Mouse (Mus musculus): ENCODE results near the gene Nme3. TPM values are rescaled to one million over a fixed set of nuclear protein-coding genes. Genes with fewer than 3 reads are reported as not detected.

Nme3 gene
- total RNA-seq, 2 experiments from 2014 or later = 7.7 to 9.8 TPM

Other genes with a start within 250 kb of the Nme3 start
- gene Slc9a3r2, start 246.2 kb upstream of the Nme3 start, total RNA-seq (2021) = 10 to 100 TPM; 36.6 to 41.8 TPM
- not detected for gene Npw, start 238.0 kb upstream of the Nme3 start, total RNA-seq (2021)
- gene Zfp598, start 226.8 kb upstream of the Nme3 start, total RNA-seq (2021) = 10 to 100 TPM; 17.7 to 20.2 TPM
- gene Syngr3, start 206.5 kb upstream of the Nme3 start, total RNA-seq (2021) = not detected
- gene Gfer, start 200.3 kb upstream of the Nme3 start, total RNA-seq (2021) = 10 to 100 TPM; 24.1 to 30.1 TPM
- under 1 TPM; 0.59 to 0.61 TPM for gene Noxo1, start 200.3 kb upstream of the Nme3 start, total RNA-seq (2021)
- gene Tbl3, start 188.8 kb upstream of the Nme3 start, total RNA-seq (2021) = 10 to 100 TPM; 14.7 to 15.6 TPM
- gene Rnf151, start 178.4 kb upstream of the Nme3 start, total RNA-seq (2021) = not detected
- 100 to 1,000 TPM; 564 to 585 TPM for gene Rps2, start 178.4 kb upstream of the Nme3 start, total RNA-seq (2021)
- gene Ndufb10, start 172.0 kb upstream of the Nme3 start, total RNA-seq (2021) = 100 to 1,000 TPM; 493 to 532 TPM
- gene Rpl3l, start 168.7 kb upstream of the Nme3 start, total RNA-seq (2021) = 100 to 1,000 TPM; 723 to 775 TPM
- 100 to 1,000 TPM; 164 to 180 TPM for gene Msrb1, start 159.9 kb upstream of the Nme3 start, total RNA-seq (2021)
- not detected for gene Hs3st6, start 143.5 kb upstream of the Nme3 start, total RNA-seq (2021)
- not detected for gene Meiob, start 92.2 kb upstream of the Nme3 start, total RNA-seq (2021)
- 10 to 100 TPM; 73.3 to 77.5 TPM for gene Hagh, start 56.4 kb upstream of the Nme3 start, total RNA-seq (2021)
- 10 to 100 TPM; 38.1 to 44.5 TPM for gene Fahd1, start 46.1 kb upstream of the Nme3 start, total RNA-seq (2021)
- 1 to 10 TPM; 3.8 to 4.4 TPM for gene Igfals, start 30.5 kb upstream of the Nme3 start, total RNA-seq (2021)
- gene Nubp2, start 10.2 kb upstream of the Nme3 start, total RNA-seq (2021) = 10 to 100 TPM; 10.2 to 13.1 TPM
- 10 to 100 TPM; 27.8 to 31.5 TPM for gene Spsb3, start 9.9 kb upstream of the Nme3 start, total RNA-seq (2021)
- 10 to 100 TPM in 1 of 2 experiments, 1 to 10 TPM in 1; 8.8 to 10.4 TPM for gene Eme2, start 1.4 kb upstream of the Nme3 start, total RNA-seq (2021)
- gene Mrps34, start 1.4 kb upstream of the Nme3 start, total RNA-seq (2021) = 100 to 1,000 TPM in 1 of 2 experiments, 10 to 100 TPM in 1; 85.9 to 105 TPM
- gene Mapk8ip3, start 40.5 kb downstream of the Nme3 start, total RNA-seq (2021) = 10 to 100 TPM; 19.5 TPM
- 1 to 10 TPM; 5.5 to 8.6 TPM for gene Jpt2, start 64.2 kb downstream of the Nme3 start, total RNA-seq (2021)
- 1 to 10 TPM; 6.8 to 6.9 TPM for gene Cramp1l, start 119.3 kb downstream of the Nme3 start, total RNA-seq (2021)
- gene Ift140, start 119.6 kb downstream of the Nme3 start, total RNA-seq (2021) = 1 to 10 TPM; 2.7 to 4.6 TPM
- 10 to 100 TPM in 1 of 2 experiments, 1 to 10 TPM in 1; 9.4 to 11.0 TPM for gene Tmem204, start 187.1 kb downstream of the Nme3 start, total RNA-seq (2021)
- 1 to 10 TPM; 5.8 to 5.9 TPM for gene Telo2, start 219.5 kb downstream of the Nme3 start, total RNA-seq (2021)
- 1 to 10 TPM; 4.4 to 6.6 TPM for gene Ptx4, start 224.3 kb downstream of the Nme3 start, total RNA-seq (2021)
- gene Clcn7, start 236.9 kb downstream of the Nme3 start, total RNA-seq (2021) = 10 to 100 TPM; 11.7 to 13.1 TPM

Data from gastrocnemius, postnatal 25 days (tissue).